Mouse (Mus musculus): ENCODE results near the gene Fam173a.

DNA sequence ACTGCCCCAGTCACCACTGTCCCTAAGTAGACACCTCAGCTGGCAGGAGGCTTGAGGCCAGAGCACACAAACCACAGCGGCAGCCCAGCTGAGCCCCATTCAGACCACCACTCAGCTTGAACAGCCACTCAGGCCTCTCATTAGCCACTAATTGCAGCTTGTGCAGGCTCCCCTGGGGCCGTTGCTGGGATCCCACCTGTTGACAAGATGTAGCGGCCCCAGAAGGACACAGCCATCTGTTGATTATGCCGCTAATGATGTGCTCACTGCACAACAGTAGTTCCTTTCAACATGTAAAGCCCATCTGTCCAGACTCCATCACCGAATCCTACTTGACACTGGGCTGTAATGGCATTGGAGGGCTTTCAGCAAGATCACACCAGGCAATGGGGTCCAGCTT, 26.8 kb downstream of the Fam173a start:
- TF ChIP-seq CTCF (IDR thresholded peaks at IDR 0.05; ENCODE audit: insufficient read depth, low read length) = no peak
- TF ChIP-seq POLR2A (IDR thresholded peaks at IDR 0.05; ENCODE audit: borderline replicate concordance, extremely low read depth, low read depth, low read length) = no peak
